Mouse (Mus musculus) hindbrain, embryonic 11.5 days (tissue): Measurements from ENCODE around the gene Abhd8. TPM values are rescaled to one million over a fixed set of nuclear protein-coding genes. Genes with fewer than 3 reads are reported as not detected.

Source experiments
- ATAC-seq: fragments of 200-750 bp; cut with Nextera tagmentation; 2 replicates; pipeline ENCODE4 v1.8.0; 2017; ENCODE audit warnings: mild to moderate bottlenecking, moderate TSS enrichment, moderate library complexity; ENCODE audit not compliant: low FRiP score
- DNase-seq: peaks from one replicate; pipeline ENCODE4 v3.0.0-alpha.2; 2015; ENCODE audit warnings: low spot score
- H3K27ac ChIP-seq: fragments of 300-500 bp; sonication (generic); 2 replicates; pipeline ENCODE4 v1.5.1; 2014; ENCODE audit warnings: mild to moderate bottlenecking, low read depth, low read length
- H3K27me3 ChIP-seq: fragments of 300-500 bp; sonication (generic); 2 replicates; pipeline ENCODE4 v1.6.1; 2014; ENCODE audit warnings: mild to moderate bottlenecking, low read length, moderate library complexity, mixed read lengths; ENCODE audit not compliant: control insufficient read depth, insufficient read depth
- H3K36me3 ChIP-seq: fragments of 300-500 bp; sonication (generic); 2 replicates; pipeline ENCODE4 v1.6.1; 2014; ENCODE audit warnings: mild to moderate bottlenecking, low read length, moderate library complexity, mixed read lengths; ENCODE audit not compliant: control insufficient read depth, insufficient read depth
- H3K4me1 ChIP-seq: fragments of 300-500 bp; sonication (generic); replicated peaks from 2 replicates; pipeline ENCODE4 v1.6.1; 2014; ENCODE audit warnings: low read length, mixed read lengths; ENCODE audit not compliant: control insufficient read depth, insufficient read depth
- H3K4me2 ChIP-seq: fragments of 300-500 bp; sonication (generic); replicated peaks from 2 replicates; pipeline ENCODE4 v1.6.1; 2014; ENCODE audit warnings: mild to moderate bottlenecking, low read depth, low read length
- H3K4me3 ChIP-seq: fragments of 300-500 bp; sonication (generic); 2 replicates; pipeline ENCODE4 v1.5.1; 2014; ENCODE audit warnings: low read depth, low read length
- H3K9ac ChIP-seq: fragments of 300-500 bp; sonication (generic); 2 replicates; pipeline ENCODE4 v1.6.1; 2014; ENCODE audit warnings: low read depth, low read length
- H3K9me3 ChIP-seq: fragments of 300-500 bp; sonication (generic); 2 replicates; pipeline ENCODE4 v1.6.1; 2016; ENCODE audit warnings: low read length; ENCODE audit not compliant: control insufficient read depth
- WGBS: fragments of 180-500 bp; shearing (Covaris S2); extraction: QIAGEN DNeasy Blood & Tissue Kit; methylation state at CpG from one replicate; pipeline ENCODE4 v1.1.7; 2014; 5-methylcytosine and 5-hydroxymethylcytosine counted together
- polyA plus RNA-seq: library from polyadenylated mRNA; unstranded; fragments of >200 nt; fragmentation: Nextera tagmentation; extraction: Ambion mirVana; gene quantifications from 2 replicates; pipeline ENCODE4 v1.2.1, GENCODE M21; 2014

The Abhd8 gene
- polyA plus RNA-seq, 1 experiment from 2014 or later = 38.5 TPM

- DNase-seq (no peak), ATAC-seq (no peak)
- Histone ChIP-seq H3K4me2 (no peak overlapping the region), H3K4me3 (no peak overlapping the region), H3K4me1 (peaks cover 15% of the 10 kb centered on the region), H3K27ac (no peak overlapping the region), H3K9ac (no peak overlapping the region), H3K9me3 (no peaks in the 10 kb centered on the region), H3K27me3 (no peaks in the 10 kb centered on the region), H3K36me3 (peaks cover 8% of the 10 kb centered on the region; the same call in 1 of the 2 replicates)
- WGBS = 93% methylated on average over 6 of the region's 6 CpGs
Measured at GRCm38 (mm10) chr8:71460716-71461115, 2.7 kb downstream of the Abhd8 start.

DNA sequence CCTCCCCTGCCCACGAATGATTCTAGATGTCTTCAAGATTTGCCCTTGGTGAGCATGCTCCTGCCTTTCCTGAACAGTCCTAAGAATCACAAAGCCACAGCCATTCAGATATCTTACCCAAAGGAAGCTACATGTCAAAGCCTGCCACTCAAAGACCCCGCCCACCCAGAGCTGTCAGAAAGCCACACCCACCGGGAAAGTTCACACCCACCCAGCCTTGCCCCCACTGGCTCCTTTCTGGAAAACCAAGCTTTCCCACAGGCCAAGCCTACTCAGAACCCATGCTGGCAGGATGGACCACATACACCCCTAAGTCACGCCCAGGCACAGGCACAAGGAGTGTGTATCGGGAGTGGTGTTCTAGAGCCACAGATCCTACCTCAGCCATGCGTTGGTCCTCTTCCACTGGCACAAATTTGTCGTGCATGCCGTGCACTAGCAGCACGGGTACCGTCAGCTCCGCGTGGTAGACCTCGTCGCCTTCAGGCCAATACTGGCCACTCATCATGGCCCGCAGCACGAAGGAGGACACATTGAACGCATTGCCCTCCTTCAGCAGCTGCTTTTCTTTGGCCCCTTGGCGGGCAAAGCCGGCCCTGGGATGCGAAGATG is 5.7 kb downstream of the Abhd8 start:
- ATAC-seq = no peak
- peaks cover 8% of the 10 kb centered on the region; the same call in 1 of the 2 replicates for H3K36me3 ChIP-seq

DNA sequence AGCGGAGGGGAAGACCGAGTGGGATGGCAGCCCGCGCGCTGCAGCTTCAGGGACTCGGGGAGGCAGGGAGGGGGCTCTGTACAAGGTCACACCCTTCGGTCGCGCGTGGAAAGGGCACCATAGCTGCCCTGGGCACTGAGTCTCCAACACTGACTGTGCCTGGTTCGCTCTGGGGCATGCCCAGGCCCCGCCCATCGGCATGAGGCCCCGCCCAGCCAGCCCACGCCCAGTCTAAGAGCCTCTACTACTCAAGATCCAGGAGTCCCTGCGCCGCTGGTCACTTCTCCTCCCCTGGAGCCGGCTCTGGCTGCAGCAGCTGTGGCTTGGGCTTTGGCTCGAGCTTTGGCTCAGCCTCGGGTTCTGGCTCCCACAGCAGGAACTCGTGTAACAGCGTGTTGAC is 6.5 kb downstream of the Abhd8 start:
- no peak overlapping the region for H3K4me3 ChIP-seq
- peaks cover 3% of the 10 kb centered on the region; the same call in 1 of the 2 replicates for H3K4me1 ChIP-seq
- no peaks in the 10 kb centered on the region for H3K9me3 ChIP-seq
- no peak overlapping the region for H3K27ac ChIP-seq
- H3K27me3 ChIP-seq = no peaks in the 10 kb centered on the region
- H3K4me2 ChIP-seq = no peak overlapping the region
- DNase-seq = no peak
- no peak; the same call in 1 of the 2 replicates for ATAC-seq
- WGBS = 41% methylated on average over 22 of the region's 22 CpGs
- peaks cover 8% of the 10 kb centered on the region; the same call in 1 of the 2 replicates for H3K36me3 ChIP-seq
- H3K9ac ChIP-seq = no peak overlapping the region

More for the DNA sequence above, 5.7 kb downstream of the Abhd8 start:
- Histone ChIP-seq H3K27me3 (no peaks in the 10 kb centered on the region), H3K4me3 (no peak overlapping the region), H3K9me3 (no peaks in the 10 kb centered on the region), H3K9ac (no peak overlapping the region), H3K4me1 (peaks cover 10% of the 10 kb centered on the region), H3K4me2 (no peak overlapping the region), H3K27ac (no peak overlapping the region)
- 81% methylated on average over 20 of the region's 20 CpGs for WGBS
- DNase-seq = no peak

DNA sequence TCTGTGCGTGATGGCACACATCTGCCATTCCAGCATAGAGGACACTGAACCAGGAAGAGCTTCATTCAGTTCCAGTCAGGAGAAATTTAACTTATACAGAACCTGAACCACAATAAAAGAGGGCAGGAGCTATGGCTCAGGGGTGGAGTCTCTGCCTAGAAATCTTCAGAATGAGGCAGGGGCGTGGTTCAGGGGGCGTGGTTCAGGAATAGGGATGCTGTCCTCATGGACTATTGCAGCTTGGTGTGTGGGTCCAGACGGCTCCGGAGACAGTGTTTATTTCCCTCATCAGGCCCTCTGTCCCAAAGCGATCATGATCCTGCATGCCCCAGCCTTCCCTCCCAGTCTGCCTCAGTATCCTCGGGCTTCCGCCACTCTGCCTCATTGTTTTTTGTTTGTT is 8.8 kb downstream of the Abhd8 start:
- Histone ChIP-seq H3K27ac (no peak overlapping the region), H3K27me3 (no peaks in the 10 kb centered on the region), H3K9me3 (no peaks in the 10 kb centered on the region), H3K36me3 (no peaks in the 10 kb centered on the region), H3K4me2 (no peak overlapping the region), H3K9ac (no peak overlapping the region), H3K4me1 (no peaks in the 10 kb centered on the region), H3K4me3 (no peak overlapping the region)
- 85% methylated on average over 8 of the region's 8 CpGs for WGBS
- DNase-seq = no peak
- ATAC-seq = no peak

GRCm38 (mm10) chr8:71452669-71453068 is 10.8 kb downstream of the Abhd8 start:
- 82% methylated on average over 2 of the region's 2 CpGs for WGBS
- no peak for DNase-seq

DNA sequence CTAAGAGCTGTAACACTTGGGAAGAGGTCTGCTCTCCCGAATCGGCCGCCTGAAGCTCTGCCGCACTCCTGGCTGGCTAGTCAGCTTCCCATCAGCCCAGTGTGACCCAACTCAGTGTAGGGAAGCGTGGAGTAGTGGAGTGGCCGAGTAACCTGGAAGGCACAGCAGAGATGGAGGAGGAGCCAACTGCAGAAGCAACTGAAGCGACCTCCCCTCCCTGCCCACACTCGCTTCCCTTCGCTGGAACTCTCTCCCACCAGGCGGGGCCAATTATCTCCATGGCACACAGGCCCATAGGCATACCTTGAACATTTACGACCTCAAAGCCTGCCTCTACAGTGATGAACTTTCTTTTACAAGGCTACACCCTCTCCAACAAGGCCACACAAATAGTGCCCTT is 11.7 kb downstream of the Abhd8 start:
- 49% methylated on average over 11 of the region's 11 CpGs for WGBS
- no peak overlapping the region for H3K4me2 ChIP-seq
- H3K4me3 ChIP-seq = no peak overlapping the region
- H3K36me3 ChIP-seq = no peaks in the 10 kb centered on the region
- H3K9ac ChIP-seq = no peak overlapping the region
- ATAC-seq (no peak), DNase-seq (no peak)
- no peaks in the 10 kb centered on the region for H3K9me3 ChIP-seq
- H3K4me1 ChIP-seq = no peaks in the 10 kb centered on the region
- no peak overlapping the region for H3K27ac ChIP-seq
- H3K27me3 ChIP-seq = no peaks in the 10 kb centered on the region

More at GRCm38 (mm10) chr8:71452669-71453068, 10.8 kb downstream of the Abhd8 start:
- no peak overlapping the region for H3K9ac ChIP-seq
- no peak for ATAC-seq
- H3K4me2 ChIP-seq = no peak overlapping the region
- no peaks in the 10 kb centered on the region for H3K36me3 ChIP-seq
- no peak overlapping the region for H3K27ac ChIP-seq
- no peaks in the 10 kb centered on the region for H3K4me1 ChIP-seq
- no peaks in the 10 kb centered on the region for H3K9me3 ChIP-seq
- no peak overlapping the region for H3K4me3 ChIP-seq
- H3K27me3 ChIP-seq = no peaks in the 10 kb centered on the region

DNA sequence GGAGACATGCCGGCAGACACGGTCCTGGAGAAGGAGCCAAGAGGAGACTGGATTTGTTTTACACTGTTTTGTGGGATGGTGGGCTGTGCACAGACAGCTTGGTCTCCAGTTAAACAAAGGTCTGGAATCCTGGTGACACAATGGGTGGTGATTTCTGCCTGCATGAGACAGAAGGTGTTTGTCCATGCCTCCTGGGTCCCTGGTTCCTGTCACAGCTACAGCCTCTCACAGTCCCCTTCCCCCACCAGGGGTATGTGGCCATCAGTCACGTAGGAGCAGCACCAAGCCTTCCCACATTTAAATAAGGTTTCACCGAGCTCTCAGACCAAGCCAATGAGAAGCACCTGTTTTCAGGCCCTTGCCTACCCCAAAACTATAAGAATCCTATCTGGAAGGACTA is 12.1 kb downstream of the Abhd8 start:
- Histone ChIP-seq H3K4me2 (no peak overlapping the region), H3K27me3 (no peaks in the 10 kb centered on the region), H3K27ac (no peak overlapping the region), H3K9ac (no peak overlapping the region), H3K4me3 (no peak overlapping the region), H3K4me1 (no peaks in the 10 kb centered on the region), H3K36me3 (no peaks in the 10 kb centered on the region), H3K9me3 (no peaks in the 10 kb centered on the region)
- WGBS = 67% methylated on average over 4 of the region's 4 CpGs
- no peak for ATAC-seq
- DNase-seq = no peak

DNA sequence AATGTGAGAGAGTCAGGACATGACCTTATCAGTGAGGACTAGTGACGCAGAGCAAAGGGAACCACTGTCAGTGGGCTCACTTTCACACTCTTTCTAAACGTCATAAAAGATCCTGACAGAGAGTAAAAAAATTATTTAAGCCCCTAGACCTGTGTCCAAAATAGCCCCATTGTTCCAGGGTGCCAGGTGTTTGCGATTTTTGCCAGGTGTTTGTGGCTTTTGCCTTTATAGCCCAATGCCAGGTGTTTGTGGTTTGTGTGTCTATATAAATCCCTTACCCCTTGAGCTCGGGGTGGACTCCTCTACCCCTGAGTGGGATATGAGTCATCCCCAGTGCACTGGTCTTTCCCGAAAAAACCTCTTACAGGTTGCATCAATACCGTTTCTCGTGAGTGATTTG is 18.4 kb downstream of the Abhd8 start:
- Histone ChIP-seq H3K4me3 (no peak overlapping the region), H3K4me1 (no peaks in the 10 kb centered on the region), H3K9ac (no peak overlapping the region), H3K9me3 (no peaks in the 10 kb centered on the region), H3K27me3 (no peaks in the 10 kb centered on the region), H3K36me3 (no peaks in the 10 kb centered on the region), H3K4me2 (no peak overlapping the region), H3K27ac (no peak overlapping the region)
- DNase-seq = no peak
- ATAC-seq = no peak
- WGBS = 86% methylated on average over 7 of the region's 7 CpGs

DNA sequence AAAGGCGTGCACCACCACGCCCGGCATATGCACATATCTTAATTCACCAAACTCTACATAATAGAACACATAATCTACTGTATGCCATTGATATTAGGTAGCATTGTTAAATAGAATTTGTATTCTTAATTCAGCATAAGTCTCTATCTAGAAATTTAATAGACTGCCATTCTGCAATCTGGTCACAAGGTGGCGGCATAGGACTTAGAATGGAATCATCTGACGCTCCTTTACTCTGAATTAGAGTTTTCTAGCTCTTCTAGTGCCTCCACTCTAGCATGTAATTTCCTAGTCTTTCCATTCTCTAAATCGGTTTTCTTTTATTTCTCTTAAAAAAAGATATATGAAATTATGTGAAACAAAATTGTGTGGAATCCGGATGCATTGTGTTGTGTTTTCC is 22.1 kb downstream of the Abhd8 start:
- Histone ChIP-seq H3K27ac (no peak overlapping the region), H3K27me3 (no peaks in the 10 kb centered on the region), H3K9ac (no peak overlapping the region), H3K9me3 (no peaks in the 10 kb centered on the region), H3K36me3 (no peaks in the 10 kb centered on the region), H3K4me2 (no peak overlapping the region), H3K4me3 (no peak overlapping the region), H3K4me1 (no peaks in the 10 kb centered on the region)
- DNase-seq (peak; percentile 81), ATAC-seq (no peak)
- WGBS = 2% methylated on average over 7 of the region's 7 CpGs
